Comparison of ENCODE assay signal across 19 mouse cellular contexts in the genomic region with DNA sequence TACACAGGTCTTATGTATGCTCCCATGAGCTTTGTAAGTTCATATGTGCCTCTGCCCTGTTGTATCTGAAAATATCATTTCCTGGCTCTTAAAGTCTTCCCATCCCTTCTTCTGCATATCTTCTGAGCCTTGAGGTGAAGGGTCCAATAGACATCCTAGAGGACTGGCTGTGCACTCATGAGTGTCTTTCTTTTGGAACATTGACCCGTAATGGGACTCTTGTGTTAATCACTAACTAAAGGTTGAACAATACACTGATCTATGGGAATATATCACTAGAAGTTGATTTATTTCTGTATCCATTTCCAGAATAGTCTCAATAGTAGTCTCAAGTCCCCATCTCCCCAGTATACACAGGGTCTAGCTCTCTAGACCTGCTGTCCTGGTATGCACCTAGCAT. TPM values are rescaled to one million over a fixed set of nuclear protein-coding genes. Genes with fewer than 3 reads are reported as not detected.
"Had no signal": no experiment of that assay in that cellular context is flagged by ENCODE, and none has a peak within 500 bp of the region (broad histone marks: within the 10 kb centered on the region; RNA-seq: fewer than 3 reads in every experiment).

No protein-coding gene starts in this region.

- H3K4me3 ChIP-seq: liver, embryonic 13.5 days; midbrain, embryonic 12.5 days; midbrain, embryonic 15.5 days; neural tube, embryonic 12.5 days; neural tube, embryonic 15.5 days had no signal

- ATAC-seq: hindbrain, postnatal 0 days; inflammation-experienced regulatory T-cells, adult 6 months; intestine, embryonic 16.5 days; lung, postnatal 0 days; midbrain, embryonic 15.5 days had no signal

- DNase-seq: liver, embryonic 13.5 days; lung, embryonic 14.5 days; right cerebral cortex, adult 18-20 months; right cerebral cortex, postnatal 14 days; right cerebral cortex, postnatal 4 days; thymus, adult 2 months; thymus, postnatal 14 days; thymus, postnatal 4 days had no signal

- H3K27ac ChIP-seq: hindbrain, postnatal 0 days; liver, embryonic 13.5 days; macrophage; midbrain, embryonic 12.5 days; midbrain, embryonic 15.5 days; neural tube, embryonic 12.5 days; neural tube, embryonic 15.5 days; stomach, postnatal 0 days had no signal

- H3K27me3 ChIP-seq: liver, embryonic 13.5 days; midbrain, embryonic 12.5 days; midbrain, embryonic 15.5 days; neural tube, embryonic 12.5 days; neural tube, embryonic 15.5 days had no signal

- H3K4me1 ChIP-seq: liver, embryonic 13.5 days; midbrain, embryonic 12.5 days; midbrain, embryonic 15.5 days; neural tube, embryonic 12.5 days; neural tube, embryonic 15.5 days had no signal

- H3K9ac ChIP-seq: liver, embryonic 13.5 days; lung, embryonic 14.5 days; midbrain, embryonic 12.5 days; midbrain, embryonic 15.5 days; neural tube, embryonic 12.5 days; neural tube, embryonic 15.5 days had no signal

- H3K4me2 ChIP-seq: liver, embryonic 13.5 days; lung, embryonic 14.5 days; midbrain, embryonic 12.5 days; midbrain, embryonic 15.5 days; neural tube, embryonic 12.5 days; neural tube, embryonic 15.5 days had no signal

- H3K9me3 ChIP-seq: liver, embryonic 13.5 days; midbrain, embryonic 12.5 days; midbrain, embryonic 15.5 days; neural tube, embryonic 12.5 days; neural tube, embryonic 15.5 days had no signal

RNA-seq across cellular contexts. Expression of gene Slc5a11, which starts 29.7 kb away (rescaled TPM):
- polyA plus RNA-seq: limb, embryonic 11.5 days; lung, postnatal 0 days had no signal
